9 mouse cellular contexts compared by ENCODE assay signal in genomic region chr5:49284776-49285175, GRCm38 (mm10).
A peak's percentile ranks its signal among the peaks of the same experiment; 100 is the strongest.
DNase-seq lines count a peak whose midpoint lies in the region; ATAC-seq lines count a peak whose summit lies in the region.
"Had no signal": no experiment of that assay in that cellular context is flagged by ENCODE, and none has a peak within 500 bp of the region (broad histone marks: within the 10 kb centered on the region; RNA-seq: fewer than 3 reads in every experiment).

No protein-coding gene starts in this region.

- peak; percentile 24 for DNase-seq in embryo, embryonic 10 days (ENCODE audit: low spot score)
- DNase-seq in embryo, embryonic 10.5 days (ENCODE audit: low spot score) = no peak
- DNase-seq in neural tube, embryonic 10.5 days (ENCODE audit: extremely low spot score, low spot score) = no peak
- DNase-seq in adrenal gland, postnatal 25 days = no peak
- DNase-seq: heart, postnatal 4 days had no signal

- H3K4me3 ChIP-seq in neural tube, embryonic 12.5 days = no peak overlapping the region
- peak overlapping the region; percentile 26; the same call in 1 of the 2 replicates for H3K4me3 ChIP-seq in limb, embryonic 13.5 days

- ATAC-seq in neural tube, embryonic 12.5 days (ENCODE audit: low FRiP score, low read depth) = 0 out of 2 replicates have a peak, but pooled peaks have one; percentile 37
- ATAC-seq in limb, embryonic 13.5 days (ENCODE audit: low FRiP score, low read depth) = no peak
- ATAC-seq in granulocyte monocyte progenitor cell, adult 5-6 weeks (replicated peaks; ENCODE audit: poor library complexity, severe bottlenecking) = no peak
- ATAC-seq in CD4-positive, CD25-positive, alpha-beta regulatory T cell, adult 4 months = no peak

- 27% methylated on average over 6 of the region's 6 CpGs for WGBS in neural tube, embryonic 12.5 days
- 36% methylated on average over 6 of the region's 6 CpGs for WGBS in limb, embryonic 13.5 days

- no peaks in the 10 kb centered on the region for H3K9me3 ChIP-seq in neural tube, embryonic 12.5 days
- no peaks in the 10 kb centered on the region for H3K9me3 ChIP-seq in limb, embryonic 13.5 days

- no peaks in the 10 kb centered on the region for H3K27me3 ChIP-seq in neural tube, embryonic 12.5 days (replicated peaks)
- no peaks in the 10 kb centered on the region for H3K27me3 ChIP-seq in limb, embryonic 13.5 days

- peak overlapping the region; percentile 56 for H3K4me2 ChIP-seq in neural tube, embryonic 12.5 days (replicated peaks)
- peak overlapping the region; percentile 65 for H3K4me2 ChIP-seq in limb, embryonic 13.5 days (replicated peaks)

- H3K9ac ChIP-seq in neural tube, embryonic 12.5 days = no peak overlapping the region
- H3K9ac ChIP-seq in limb, embryonic 13.5 days = no peak overlapping the region

- no peak overlapping the region for H3K27ac ChIP-seq in neural tube, embryonic 12.5 days
- no peak overlapping the region for H3K27ac ChIP-seq in limb, embryonic 13.5 days

- H3K36me3 ChIP-seq in neural tube, embryonic 12.5 days = no peaks in the 10 kb centered on the region
- no peaks in the 10 kb centered on the region for H3K36me3 ChIP-seq in limb, embryonic 13.5 days

- H3K4me1 ChIP-seq in neural tube, embryonic 12.5 days = 0 out of 2 replicates have a peak, but pooled peaks cover 4% of the 10 kb centered on the region
- peaks cover 17% of the 10 kb centered on the region for H3K4me1 ChIP-seq in limb, embryonic 13.5 days
